Mouse (Mus musculus): ENCODE measurements around the gene As3mt. TPM values are rescaled to one million over a fixed set of nuclear protein-coding genes. Genes with fewer than 3 reads are reported as not detected.
"Not testable (repeated sequence)": the region's sequence is repeated elsewhere in the genome, so short reads cannot be mapped to it uniquely, and the experiment has no call there.

Gene As3mt
- polyA plus RNA-seq, 1 experiment from 2014 or later, result 46.4 TPM

DNA sequence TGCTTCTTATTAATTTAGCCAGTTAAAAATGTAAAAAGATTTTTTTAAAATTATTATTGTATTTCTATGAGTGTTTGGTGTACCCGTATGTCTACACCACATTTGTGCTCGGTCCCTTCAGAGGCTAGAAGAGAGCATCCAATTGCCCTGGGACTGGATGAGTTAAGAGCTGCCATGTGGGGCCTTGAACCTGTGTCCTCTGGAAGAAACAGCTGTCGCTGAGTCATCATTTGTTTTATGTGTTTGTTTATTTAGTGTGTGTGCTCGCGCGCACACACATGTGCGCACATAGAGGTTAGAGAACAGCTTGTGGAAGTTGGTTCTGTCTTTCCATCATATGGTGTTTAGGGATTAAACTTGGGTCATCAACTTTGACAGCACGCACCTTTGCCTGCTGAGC is 18.9 kb downstream of the As3mt start:
- WGBS, result 95% methylated on average over 8 of the region's 8 CpGs
- H3K4me1 ChIP-seq (replicated peaks; ENCODE audit: control insufficient read depth, insufficient read depth, low read length), result 0 out of 2 replicates have a peak, but pooled peaks cover 3% of the 10 kb centered on the region
- no peaks in the 10 kb centered on the region for H3K27me3 ChIP-seq (replicated peaks; ENCODE audit: control insufficient read depth, insufficient read depth, low read length)
- H3K27ac ChIP-seq (ENCODE audit: low read depth, low read length), result no peak overlapping the region
- no peak overlapping the region for H3K9ac ChIP-seq (ENCODE audit: low read depth, low read length)
- peaks cover 33% of the 10 kb centered on the region for H3K36me3 ChIP-seq (ENCODE audit: control insufficient read depth, insufficient read depth)
- no peak overlapping the region for H3K4me3 ChIP-seq (ENCODE audit: low read depth, low read length)
- no peaks in the 10 kb centered on the region for H3K9me3 ChIP-seq (ENCODE audit: control insufficient read depth)
- no peak overlapping the region for H3K4me2 ChIP-seq (replicated peaks; ENCODE audit: low read depth)
- TF ChIP-seq CTCF (IDR thresholded peaks at IDR 0.05; ENCODE audit: low read depth), result no peak
- ATAC-seq, result no peak

- H3K27me3 ChIP-seq (replicated peaks; ENCODE audit: control insufficient read depth, insufficient read depth, low read length), result no peaks in the 10 kb centered on the region
- no peak for TF ChIP-seq CTCF (IDR thresholded peaks at IDR 0.05; ENCODE audit: low read depth)
- H3K4me3 ChIP-seq (ENCODE audit: low read depth, low read length), result no peak overlapping the region
- 56% methylated on average over 8 of the region's 8 CpGs for WGBS
- H3K27ac ChIP-seq (ENCODE audit: low read depth, low read length), result no peak overlapping the region
- no peak overlapping the region for H3K9ac ChIP-seq (ENCODE audit: low read depth, low read length)
- no peak for ATAC-seq
- H3K36me3 ChIP-seq (ENCODE audit: control insufficient read depth, insufficient read depth), result peaks cover 27% of the 10 kb centered on the region; the same call in 1 of the 2 replicates
- no peak overlapping the region for H3K4me2 ChIP-seq (replicated peaks; ENCODE audit: low read depth)
- 0 out of 2 replicates have a peak, but pooled peaks cover 3% of the 10 kb centered on the region for H3K4me1 ChIP-seq (replicated peaks; ENCODE audit: control insufficient read depth, insufficient read depth, low read length)
- no peaks in the 10 kb centered on the region for H3K9me3 ChIP-seq (ENCODE audit: control insufficient read depth)
These were observed 20.0 kb downstream of the As3mt start for GRCm38 (mm10) chr19:46727140-46727736.

GRCm38 (mm10) chr19:46727945-46728540 is 20.8 kb downstream of the As3mt start:
- WGBS, result 20% methylated on average over 11 of the region's 11 CpGs
- Histone ChIP-seq H3K27me3 (replicated peaks; ENCODE audit: control insufficient read depth, insufficient read depth, low read length) (no peaks in the 10 kb centered on the region), H3K9me3 (ENCODE audit: control insufficient read depth) (no peaks in the 10 kb centered on the region), H3K4me3 (ENCODE audit: low read depth, low read length) (no peak overlapping the region), H3K27ac (ENCODE audit: low read depth, low read length) (no peak overlapping the region), H3K9ac (ENCODE audit: low read depth, low read length) (no peak overlapping the region), H3K4me2 (replicated peaks; ENCODE audit: low read depth) (peak overlapping the region; percentile 9; the same call in 1 of the 2 replicates), H3K4me1 (replicated peaks; ENCODE audit: control insufficient read depth, insufficient read depth, low read length) (0 out of 2 replicates have a peak, but pooled peaks cover 3% of the 10 kb centered on the region), H3K36me3 (ENCODE audit: control insufficient read depth, insufficient read depth) (peaks cover 22% of the 10 kb centered on the region; the same call in 1 of the 2 replicates)
- peak; percentile 73 for ATAC-seq
- no peak for TF ChIP-seq CTCF (IDR thresholded peaks at IDR 0.05; ENCODE audit: low read depth)

DNA sequence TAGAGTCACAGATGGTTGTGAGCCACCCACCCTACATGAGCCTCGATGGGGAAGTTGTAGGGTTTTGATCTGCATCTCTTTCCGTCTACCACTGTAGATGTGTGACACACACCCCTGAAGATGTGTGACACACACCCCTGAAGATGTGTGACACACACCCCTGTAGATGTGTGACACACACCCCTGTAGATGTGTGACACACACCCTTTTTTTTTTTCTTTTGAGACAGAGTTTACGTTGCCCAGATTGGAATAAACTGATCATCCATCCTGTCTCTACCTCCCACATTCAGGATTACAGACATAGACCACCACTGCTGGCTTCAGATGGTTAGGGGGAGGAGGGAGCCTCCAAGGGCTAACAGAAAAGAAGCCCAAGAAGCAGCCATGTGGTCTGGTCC is 21.7 kb downstream of the As3mt start:
- ATAC-seq, result no peak
- TF ChIP-seq CTCF (IDR thresholded peaks at IDR 0.05; ENCODE audit: low read depth), result no peak
- Histone ChIP-seq H3K27ac (ENCODE audit: low read depth, low read length) (no peak overlapping the region), H3K27me3 (replicated peaks; ENCODE audit: control insufficient read depth, insufficient read depth, low read length) (no peaks in the 10 kb centered on the region), H3K36me3 (ENCODE audit: control insufficient read depth, insufficient read depth) (peaks cover 23% of the 10 kb centered on the region; the same call in 1 of the 2 replicates), H3K4me3 (ENCODE audit: low read depth, low read length) (no peak overlapping the region), H3K9me3 (ENCODE audit: control insufficient read depth) (no peaks in the 10 kb centered on the region), H3K4me2 (replicated peaks; ENCODE audit: low read depth) (no peak overlapping the region), H3K4me1 (replicated peaks; ENCODE audit: control insufficient read depth, insufficient read depth, low read length) (0 out of 2 replicates have a peak, but pooled peaks cover 3% of the 10 kb centered on the region), H3K9ac (ENCODE audit: low read depth, low read length) (no peak overlapping the region)
- 75% methylated on average over 3 of the region's 3 CpGs for WGBS

DNA sequence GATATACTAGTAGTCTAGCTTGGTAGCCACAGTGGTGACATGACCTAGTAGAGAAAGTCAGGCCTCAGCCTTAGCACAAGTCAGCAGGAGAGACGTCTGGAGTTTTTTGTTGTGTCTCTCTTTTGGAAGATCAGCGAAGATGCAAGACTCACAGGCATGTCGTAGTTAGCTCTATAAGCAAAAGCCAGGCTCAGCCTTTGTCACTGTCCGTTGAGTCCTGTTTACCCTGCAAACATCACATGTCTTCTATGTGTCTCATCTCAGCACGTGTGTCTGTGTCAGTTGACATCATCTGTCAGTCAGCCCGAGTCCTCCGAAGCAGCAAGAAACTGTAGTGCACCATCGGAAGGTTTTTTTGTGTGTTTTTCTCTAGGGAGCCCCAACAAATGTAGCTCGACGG is 24.1 kb downstream of the As3mt start:
- 85% methylated on average over 10 of the region's 10 CpGs for WGBS
- no peak for ATAC-seq
- H3K9me3 ChIP-seq (ENCODE audit: control insufficient read depth), result no peaks in the 10 kb centered on the region

DNA sequence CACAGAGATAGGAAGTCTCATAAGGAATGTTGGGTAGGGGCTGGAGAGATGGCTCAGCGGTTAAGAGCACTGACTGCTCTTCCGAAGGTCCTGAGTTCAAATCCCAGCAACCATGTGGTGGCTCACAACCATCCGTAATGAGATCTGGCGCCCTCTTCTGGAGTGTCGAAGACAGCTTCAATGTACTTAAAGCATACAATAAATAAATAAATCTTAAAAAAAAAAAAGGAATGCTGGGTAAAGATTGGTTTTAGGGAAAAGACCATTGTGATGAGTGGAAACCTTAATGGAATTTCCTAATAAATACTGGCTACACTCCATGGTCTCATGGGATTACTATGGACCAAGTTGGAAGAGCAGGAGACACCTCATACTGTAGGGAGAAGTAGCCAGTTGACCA is 25.4 kb downstream of the As3mt start:
- H3K27me3 ChIP-seq (replicated peaks; ENCODE audit: control insufficient read depth, insufficient read depth, low read length); H3K4me1 ChIP-seq (replicated peaks; ENCODE audit: control insufficient read depth, insufficient read depth, low read length); H3K4me2 ChIP-seq (replicated peaks; ENCODE audit: low read depth); H3K27ac ChIP-seq (ENCODE audit: low read depth, low read length); H3K4me3 ChIP-seq (ENCODE audit: low read depth, low read length); H3K9ac ChIP-seq (ENCODE audit: low read depth, low read length); ATAC-seq; H3K9me3 ChIP-seq (ENCODE audit: control insufficient read depth): not testable (repeated sequence)
- peaks cover 15% of the 10 kb centered on the region; the same call in 1 of the 2 replicates for H3K36me3 ChIP-seq (ENCODE audit: control insufficient read depth, insufficient read depth)
- peak; percentile 37; the same call in 1 of the 2 replicates for TF ChIP-seq CTCF (IDR thresholded peaks at IDR 0.05; ENCODE audit: low read depth)
- 93% methylated on average over 5 of the region's 5 CpGs for WGBS

More for the DNA sequence above, 24.1 kb downstream of the As3mt start:
- no peak for TF ChIP-seq CTCF (IDR thresholded peaks at IDR 0.05; ENCODE audit: low read depth)
- H3K27me3 ChIP-seq (replicated peaks; ENCODE audit: control insufficient read depth, insufficient read depth, low read length), result no peaks in the 10 kb centered on the region
- H3K36me3 ChIP-seq (ENCODE audit: control insufficient read depth, insufficient read depth), result peaks cover 12% of the 10 kb centered on the region; the same call in 1 of the 2 replicates
- H3K4me1 ChIP-seq (replicated peaks; ENCODE audit: control insufficient read depth, insufficient read depth, low read length), result 0 out of 2 replicates have a peak, but pooled peaks cover 3% of the 10 kb centered on the region
- no peak overlapping the region for H3K9ac ChIP-seq (ENCODE audit: low read depth, low read length)
- H3K27ac ChIP-seq (ENCODE audit: low read depth, low read length), result no peak overlapping the region
- H3K4me3 ChIP-seq (ENCODE audit: low read depth, low read length), result no peak overlapping the region
- no peak overlapping the region for H3K4me2 ChIP-seq (replicated peaks; ENCODE audit: low read depth)

Data from intestine, postnatal 0 days (tissue).